Comparison of ENCODE assay signal across 9 mouse cellular contexts in the genomic region with DNA sequence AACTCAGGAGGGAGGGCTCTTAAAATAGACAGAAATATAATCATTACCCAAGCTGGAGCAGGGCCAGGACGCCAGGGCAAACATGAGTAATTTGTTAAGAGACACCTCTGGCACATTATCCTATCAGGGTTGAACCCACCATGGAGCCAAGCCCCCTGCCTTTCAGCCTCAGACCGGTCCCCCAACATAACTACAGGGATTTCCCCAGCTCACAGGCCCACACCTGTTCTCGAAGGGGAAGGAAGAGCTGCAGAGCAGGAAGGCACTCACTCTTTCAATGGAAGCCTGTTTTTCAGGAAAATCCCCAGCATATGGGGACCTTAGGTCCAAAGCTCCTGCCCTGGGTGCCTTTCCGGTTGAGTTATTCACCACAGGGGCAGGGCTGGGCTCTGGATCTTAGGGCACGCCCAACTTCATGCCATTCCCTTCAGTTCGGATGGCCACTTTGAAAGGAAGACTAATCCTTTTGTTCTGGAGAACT. TPM values are rescaled to one million over a fixed set of nuclear protein-coding genes. Genes with fewer than 3 reads are reported as not detected.
DNase-seq lines count a peak whose midpoint lies in the region; ATAC-seq and TF ChIP-seq lines count a peak whose summit lies in the region.
"Had no signal": no experiment of that assay in that cellular context is flagged by ENCODE, and none has a peak within 500 bp of the region (broad histone marks: within the 10 kb centered on the region; RNA-seq: fewer than 3 reads in every experiment).

No protein-coding gene starts in this region.

- ATAC-seq in liver, postnatal 0 days: peak; percentile 42; the same call in 1 of the 2 replicates
- no peak for ATAC-seq in liver, embryonic 12.5 days
- 0 out of 2 replicates have a peak, but pooled peaks have one; percentile 34 for ATAC-seq in hindbrain, embryonic 14.5 days (ENCODE audit: low FRiP score)
- no peak for ATAC-seq in erythroid progenitor cell, adult 5-6 weeks (replicated peaks; ENCODE audit: low FRiP score, poor library complexity, severe bottlenecking)

- no peaks in the 10 kb centered on the region for H3K36me3 ChIP-seq in liver, postnatal 0 days (replicated peaks; ENCODE audit: insufficient read depth, low read length)
- H3K36me3 ChIP-seq in liver, embryonic 12.5 days: no peaks in the 10 kb centered on the region
- no peaks in the 10 kb centered on the region for H3K36me3 ChIP-seq in hindbrain, embryonic 14.5 days (replicated peaks; ENCODE audit: control insufficient read depth, insufficient read depth)
- H3K36me3 ChIP-seq in myocyte (ENCODE audit: control insufficient read depth, insufficient read depth): no peaks in the 10 kb centered on the region

- intact Hi-C loops in left cerebral cortex, postnatal 10 days (cut with DNase I): no loop called here

- TF ChIP-seq POLR2A in brain, embryonic 14.5 days (IDR thresholded peaks at IDR 0.05; ENCODE audit: borderline replicate concordance, extremely low read depth, insufficient read depth, insufficient read length, poor library complexity, severe bottlenecking): no peak
- TF ChIP-seq POLR2A in myocyte (IDR thresholded peaks at IDR 0.05; ENCODE audit: insufficient read length, low read depth): no peak

- no peak overlapping the region for H3K4me2 ChIP-seq in liver, postnatal 0 days (ENCODE audit: low read depth, low read length)
- H3K4me2 ChIP-seq in liver, embryonic 12.5 days: no peak overlapping the region
- H3K4me2 ChIP-seq in hindbrain, embryonic 14.5 days (replicated peaks): no peak overlapping the region
- peak overlapping the region; percentile 77 for H3K4me2 ChIP-seq in myocyte (ENCODE audit: low read depth)

- no peak for TF ChIP-seq EP300 in liver, postnatal 0 days (IDR thresholded peaks at IDR 0.05; ENCODE audit: low read depth)

- peak; percentile 60 for DNase-seq in liver, postnatal 0 days
- peak; percentile 43 for DNase-seq in brain, embryonic 14.5 days (ENCODE audit: low read depth)
- no peak for DNase-seq in hindbrain, embryonic 14.5 days (ENCODE audit: low spot score)
- DNase-seq in thymus, postnatal 25 days: no peak
- DNase-seq in left cerebral cortex, postnatal 10 days (ENCODE audit: extremely low spot score in 1 of 2, low spot score in 2 of 2): no peak

- peaks cover 25% of the 10 kb centered on the region for H3K4me1 ChIP-seq in liver, postnatal 0 days (ENCODE audit: insufficient read depth)
- H3K4me1 ChIP-seq in liver, embryonic 12.5 days: peaks cover 60% of the 10 kb centered on the region
- peaks cover 45% of the 10 kb centered on the region for H3K4me1 ChIP-seq in hindbrain, embryonic 14.5 days (replicated peaks; ENCODE audit: control insufficient read depth, insufficient read depth, low read length)

- H3K9me3 ChIP-seq in liver, postnatal 0 days (ENCODE audit: low read length): no peaks in the 10 kb centered on the region
- no peaks in the 10 kb centered on the region for H3K9me3 ChIP-seq in liver, embryonic 12.5 days (replicated peaks)
- H3K9me3 ChIP-seq in hindbrain, embryonic 14.5 days (ENCODE audit: control insufficient read depth, low read length): no peaks in the 10 kb centered on the region

- 0 out of 2 replicates have a peak, but pooled peaks cover 7% of the 10 kb centered on the region for H3K27me3 ChIP-seq in liver, postnatal 0 days (ENCODE audit: insufficient read depth, low read length)
- H3K27me3 ChIP-seq in liver, embryonic 12.5 days (replicated peaks): no peaks in the 10 kb centered on the region
- no peaks in the 10 kb centered on the region for H3K27me3 ChIP-seq in hindbrain, embryonic 14.5 days (ENCODE audit: control insufficient read depth, insufficient read depth, low read length)
- no peaks in the 10 kb centered on the region for H3K27me3 ChIP-seq in myocyte (ENCODE audit: control insufficient read depth, insufficient read depth, insufficient read length)

- no peak overlapping the region for H3K4me3 ChIP-seq in liver, postnatal 0 days (ENCODE audit: low read depth, low read length)
- H3K4me3 ChIP-seq in liver, embryonic 12.5 days: no peak overlapping the region
- H3K4me3 ChIP-seq in hindbrain, embryonic 14.5 days (replicated peaks; ENCODE audit: low read length): no peak overlapping the region
- H3K4me3 ChIP-seq in myocyte: no peak overlapping the region

- 50% methylated on average over 6 of the region's 6 CpGs for WGBS in liver, postnatal 0 days (ENCODE audit: insufficient replicate concordance)
- 60% methylated on average over 6 of the region's 6 CpGs for WGBS in liver, embryonic 12.5 days (ENCODE audit: insufficient replicate concordance)
- WGBS in hindbrain, embryonic 14.5 days: 10% methylated on average over 6 of the region's 6 CpGs

- H3K27ac ChIP-seq in liver, postnatal 0 days (ENCODE audit: low read depth): no peak overlapping the region
- no peak overlapping the region for H3K27ac ChIP-seq in liver, embryonic 12.5 days
- no peak overlapping the region for H3K27ac ChIP-seq in hindbrain, embryonic 14.5 days
- H3K27ac ChIP-seq: liver, embryonic 14.5 days had no signal

- no peak for TF ChIP-seq CTCF in liver, postnatal 0 days (IDR thresholded peaks at IDR 0.05; ENCODE audit: low read depth)
- TF ChIP-seq CTCF in brain, embryonic 14.5 days (IDR thresholded peaks at IDR 0.05; ENCODE audit: borderline replicate concordance, extremely low read depth, insufficient read depth, insufficient read length): no peak

- no peak overlapping the region for H3ac ChIP-seq in myocyte (ENCODE audit: control insufficient read depth, insufficient read length)

- no peak overlapping the region for H3K9ac ChIP-seq in liver, postnatal 0 days (replicated peaks)
- no peak overlapping the region for H3K9ac ChIP-seq in liver, embryonic 12.5 days
- peak overlapping the region; percentile 10; the same call in 1 of the 2 replicates for H3K9ac ChIP-seq in hindbrain, embryonic 14.5 days
- H3K9ac ChIP-seq: liver, embryonic 14.5 days had no signal

- H3K79me2 ChIP-seq in myocyte (ENCODE audit: control insufficient read depth, insufficient read depth): peaks cover 96% of the 10 kb centered on the region

TF ChIP-seq in myocyte, 11 proteins besides CTCF, POLR2A, EP300 and RAD21:
- no peak for TF ChIP-seq E2F4 (IDR thresholded peaks at IDR 0.05; ENCODE audit: insufficient read depth)
- no peak for TF ChIP-seq TCF3 (IDR thresholded peaks at IDR 0.05; ENCODE audit: insufficient read length, low read depth)
- TF ChIP-seq MAX (IDR thresholded peaks at IDR 0.05; ENCODE audit: low read depth): no peak
- no peak for TF ChIP-seq MYOD1 (IDR thresholded peaks at IDR 0.05; ENCODE audit: control insufficient read depth in 1 of 3, insufficient read length in 2 of 3, low read depth in 2 of 3)
- no peak for TF ChIP-seq SRF (IDR thresholded peaks at IDR 0.05; ENCODE audit: control insufficient read depth, insufficient read length, low read depth)
- no peak for TF ChIP-seq REST (IDR thresholded peaks at IDR 0.05; ENCODE audit: insufficient read depth, insufficient read length)
- no peak for TF ChIP-seq CEBPB (IDR thresholded peaks at IDR 0.05; ENCODE audit: insufficient read depth, poor library complexity, severe bottlenecking)
- no peak for TF ChIP-seq POLR2AphosphoS2 (IDR thresholded peaks at IDR 0.05; ENCODE audit: insufficient read length, low read depth)
- no peak for TF ChIP-seq USF1 (IDR thresholded peaks at IDR 0.05; ENCODE audit: low read depth)
- no peak for TF ChIP-seq TCF12 (IDR thresholded peaks at IDR 0.05; ENCODE audit: insufficient read depth, poor library complexity, severe bottlenecking)
- TF ChIP-seq MYOG (IDR thresholded peaks at IDR 0.05; ENCODE audit: control insufficient read depth in 1 of 3, insufficient read depth in 1 of 3, insufficient read length in 2 of 3, low read depth in 2 of 3): no peak

RNA-seq across cellular contexts. Expression of gene Fgfr2, which starts 10.8 kb away (rescaled TPM):
- polyA plus RNA-seq in liver, postnatal 0 days (2015; fragmentation: Nextera tagmentation; extraction: Ambion mirVana): 11.2 TPM in 2 replicates
- polyA plus RNA-seq in liver, embryonic 12.5 days (2016; fragmentation: Nextera tagmentation; extraction: Ambion mirVana): 17.8 and 18.5 TPM in 2 replicates
- polyA plus RNA-seq in brain, embryonic 14.5 days (2012; rRNA removed): 48.4 and 52.3 TPM in 2 replicates
- 29.1 and 43.5 TPM in 2 replicates for polyA plus RNA-seq in hindbrain, embryonic 14.5 days (2014; fragmentation: Nextera tagmentation; extraction: Ambion mirVana)
- 0.17 TPM for polyA plus RNA-seq in myocyte (2012; fragmentation: generic; extraction: Trizol)
- 1.7 and 13.3 TPM in 2 replicates for total RNA-seq in erythroid progenitor cell, adult 5-6 weeks (2015; ENCODE audit: low replicate concordance)
- 0.13 and 3.7 TPM in 2 replicates for total RNA-seq in erythroid progenitor cell, adult 5-6 weeks (2017; ENCODE audit: low replicate concordance)
- 10 to 100 TPM; 28.8 to 29.4 TPM for total RNA-seq in left cerebral cortex, postnatal 10 days (2021)

RNA-seq across cellular contexts. Expression of gene Ctbp2, which starts 11.8 kb away (rescaled TPM):
- 5.8 and 6.1 TPM in 2 replicates for polyA plus RNA-seq in liver, postnatal 0 days (2015; fragmentation: Nextera tagmentation; extraction: Ambion mirVana)
- 23.1 and 24.1 TPM in 2 replicates for polyA plus RNA-seq in liver, embryonic 12.5 days (2016; fragmentation: Nextera tagmentation; extraction: Ambion mirVana)
- polyA plus RNA-seq in brain, embryonic 14.5 days (2012; rRNA removed): 115 and 141 TPM in 2 replicates
- polyA plus RNA-seq in hindbrain, embryonic 14.5 days (2014; fragmentation: Nextera tagmentation; extraction: Ambion mirVana): 68.7 and 72.6 TPM in 2 replicates
- 22.4 TPM for polyA plus RNA-seq in myocyte (2012; fragmentation: generic; extraction: Trizol)
- 2.9 and 3.8 TPM in 2 replicates for total RNA-seq in erythroid progenitor cell, adult 5-6 weeks (2015; ENCODE audit: low replicate concordance)
- 3.5 and 8.5 TPM in 2 replicates for total RNA-seq in erythroid progenitor cell, adult 5-6 weeks (2017; ENCODE audit: low replicate concordance)
- total RNA-seq in left cerebral cortex, postnatal 10 days (2021): 10 to 100 TPM; 28.3 to 34.7 TPM

Comparison
In these comparisons a context has a peak if more than half of its experiments do, and no peak if none do; other contexts are left out.
1. ATAC-seq: peak in liver, postnatal 0 days (single experiment) and hindbrain, embryonic 14.5 days (single experiment); none in liver, embryonic 12.5 days (single experiment) and erythroid progenitor cell, adult 5-6 weeks (single experiment).
2. DNase-seq: peak in liver, postnatal 0 days (single experiment) and brain, embryonic 14.5 days (single experiment); none in hindbrain, embryonic 14.5 days (single experiment), thymus, postnatal 25 days (single experiment) and left cerebral cortex, postnatal 10 days (0 of 2).
3. RNA of gene Fgfr2, which starts 10.8 kb away (polyA plus RNA-seq): 48.4 to 52.3 TPM in brain, embryonic 14.5 days, 29.1 to 43.5 TPM in hindbrain, embryonic 14.5 days, 17.8 to 18.5 TPM in liver, embryonic 12.5 days and 11.2 TPM in liver, postnatal 0 days; 0.17 TPM in myocyte (single experiment); every median in the first group is over 10 times any median in the second.